Mouse (Mus musculus): Measurements from ENCODE around the gene Urah.

The Urah gene

GRCm38 (mm10) chr7:140864761-140865160 is 29.9 kb downstream of the Urah start:
- in situ Hi-C loops (cut with MboI, MseI), result no loop called here

DNA sequence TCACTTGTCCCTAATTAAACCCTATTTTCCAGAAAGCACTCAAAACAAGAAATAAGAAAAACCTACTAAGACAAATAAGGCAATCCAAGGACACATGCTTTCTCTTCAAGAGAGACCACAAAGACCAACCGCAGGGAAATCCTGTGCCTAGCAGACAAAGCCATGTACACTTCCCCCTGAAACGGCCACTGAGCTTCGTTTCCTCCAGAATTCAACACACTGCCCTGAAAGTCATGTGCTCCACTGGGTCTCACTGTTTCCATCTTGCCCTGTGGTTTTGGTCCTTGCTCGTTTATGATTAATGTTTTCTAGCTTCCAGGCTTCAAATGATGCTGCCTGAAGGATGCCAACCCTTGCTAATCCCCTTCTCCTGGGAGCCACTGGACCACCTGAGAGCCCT is 39.4 kb downstream of the Urah start:
- in situ Hi-C loops (cut with MboI, MseI), result no loop called here

- in situ Hi-C loops (cut with MboI, MseI), result no loop called here
These were observed 42.5 kb downstream of the Urah start for GRCm38 (mm10) chr7:140877364-140877763.

- in situ Hi-C loops (cut with MboI, MseI), result no loop called here
These were observed 44.5 kb downstream of the Urah start for GRCm38 (mm10) chr7:140879355-140879754.

DNA sequence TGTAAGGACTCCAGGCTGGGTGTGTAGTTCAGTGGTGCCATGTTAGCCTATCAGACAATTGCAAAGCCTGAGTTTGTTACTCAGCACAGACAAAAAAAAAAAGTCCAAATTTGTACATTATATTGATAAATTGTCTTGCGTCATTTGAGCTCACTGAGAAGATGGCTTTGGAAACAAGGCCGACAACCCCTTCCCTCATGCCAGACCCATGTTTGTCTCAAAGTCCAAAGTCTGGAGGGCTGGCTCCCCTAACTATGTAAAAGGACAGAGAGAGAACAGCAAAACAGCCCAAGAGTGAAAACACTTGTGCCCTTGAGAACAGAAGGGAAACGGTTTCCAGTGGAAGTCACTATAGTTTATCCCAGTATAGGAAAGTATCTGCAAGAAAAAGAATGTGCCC is 45.6 kb downstream of the Urah start:
- in situ Hi-C loops (cut with MboI, MseI), result no loop called here

GRCm38 (mm10) chr7:140880865-140881515 is 46.2 kb downstream of the Urah start:
- in situ Hi-C loops (cut with MboI, MseI), result no loop called here

- in situ Hi-C loops (cut with MboI, MseI), result no loop called here
These were observed 47.1 kb downstream of the Urah start, which contains the start of the genes Psmd13 and Sirt3 for GRCm38 (mm10) chr7:140881696-140882468. TSS of gene Psmd13 (plus strand) at chr7:140881968. TSS of gene Sirt3 (minus strand) at chr7:140882309.

DNA sequence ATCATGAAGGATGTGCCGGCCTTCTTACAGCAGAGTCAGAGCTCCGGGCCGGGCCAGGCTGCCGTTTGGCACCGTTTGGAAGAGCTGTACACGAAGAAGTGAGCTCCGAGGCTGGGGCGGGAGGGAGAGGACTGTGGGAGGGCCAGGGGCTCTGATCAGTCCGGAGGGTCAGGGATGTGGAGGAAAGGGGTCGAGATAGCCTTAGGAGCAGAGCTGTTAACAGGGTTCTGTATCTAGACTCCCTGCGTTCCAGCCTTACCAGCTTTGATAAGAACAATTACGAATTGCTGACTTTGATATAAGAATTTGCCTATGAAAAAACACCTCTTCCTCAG is 47.6 kb downstream of the Urah start:
- in situ Hi-C loops (cut with MboI, MseI), result no loop called here

Data from T-helper 1 cell (primary cell).